Mouse (Mus musculus) G1E (cell line): Measurements from ENCODE around the gene Rfx8. TPM values are rescaled to one million over a fixed set of nuclear protein-coding genes. Genes with fewer than 3 reads are reported as not detected.

Source experiments
- ATAC-seq: 2 replicates; pipeline ENCODE4 v1.8.0; 2016; ENCODE audit warnings: mild to moderate bottlenecking; ENCODE audit not compliant: insufficient number of reproducible peaks, poor library complexity, low FRiP score, severe bottlenecking; ENCODE audit errors: extremely low read depth
- DNase-seq: peaks from one replicate; pipeline ENCODE4 v3.0.0; 2012; ENCODE audit warnings: low spot score
- H3K27me3 ChIP-seq: 2 replicates; pipeline ENCODE4 v1.6.1; 2012; ENCODE audit warnings: mild to moderate bottlenecking, low read length, inconsistent platforms; ENCODE audit not compliant: insufficient read depth
- H3K36me3 ChIP-seq: replicated peaks from 2 replicates; pipeline ENCODE3; 2012; ENCODE audit warnings: mild to moderate bottlenecking, inconsistent platforms
- H3K4me1 ChIP-seq: 2 replicates; pipeline ENCODE4 v1.6.1; 2012; ENCODE audit warnings: low read depth, low read length, inconsistent platforms, mixed read lengths; ENCODE audit not compliant: insufficient read depth
- H3K4me3 ChIP-seq: 2 replicates; pipeline ENCODE4 v1.5.1; 2012; ENCODE audit warnings: low read depth, mild to moderate bottlenecking, inconsistent platforms, low read length, moderate library complexity, mixed read lengths
- H3K9me3 ChIP-seq: replicated peaks from 2 replicates; pipeline ENCODE4 v1.6.1; 2012; ENCODE audit warnings: inconsistent platforms
- CTCF ChIP-seq: IDR thresholded peaks from 2 replicates; pipeline ENCODE4 v1.5.1; 2012; ENCODE audit warnings: low read depth, low read length, inconsistent platforms, mixed read lengths
- GATA1 ChIP-seq: IDR thresholded peaks from 2 replicates; pipeline ENCODE4 v1.6.1; 2012; ENCODE audit warnings: borderline replicate concordance, low read length, inconsistent platforms, mixed read lengths
- GATA2 ChIP-seq: IDR thresholded peaks from 2 replicates; pipeline ENCODE4 v1.6.1; 2012; ENCODE audit warnings: low read depth, low read length, inconsistent platforms, borderline replicate concordance
- POLR2AphosphoS5 ChIP-seq: IDR thresholded peaks from 2 replicates; pipeline ENCODE4 v1.6.1; 2012; ENCODE audit warnings: low read depth, low read length, inconsistent platforms; ENCODE audit not compliant: insufficient replicate concordance
- TAL1 ChIP-seq: conservative IDR thresholded peaks from 2 replicates; pipeline ENCODE4 v1.6.1; 2012; ENCODE audit warnings: low read depth, low read length, inconsistent platforms, mixed read lengths
- polyA plus RNA-seq: library from polyadenylated mRNA; stranded (reverse); fragments of >175 nt; gene quantifications from 2 replicates; pipeline ENCODE4 v1.2.3, GENCODE M21; 2012
- total RNA-seq, 2 experiments: library from RNA; stranded (forward) in 1 of 2; stranded (reverse) in 1 of 2; fragments of 200-1000 nt in 1 of 2; fragments of >200 nt in 1 of 2; fragmentation: Nextera tagmentation in 1 of 2; gene quantifications; 2 replicates each; pipeline ENCODE4 v1.2.3; 2014 to 2017

Rfx8 gene
- not detected in 2 replicates for total RNA-seq (2014; fragmentation: Nextera tagmentation)
- 0.22 TPM in 1 of 2 replicates, not detected in the other for total RNA-seq (2017)
- not detected in 2 replicates for polyA plus RNA-seq

- peaks cover 3% of the 10 kb centered on the region; the same call in 1 of the 2 replicates for H3K27me3 ChIP-seq
- DNase-seq (no peak), ATAC-seq (no peak)
- no peaks in the 10 kb centered on the region for H3K4me1 ChIP-seq
- no peak for TF ChIP-seq POLR2AphosphoS5
- TF ChIP-seq GATA1, result no peak
- no peak for TF ChIP-seq CTCF
- TF ChIP-seq TAL1, result no peak
- TF ChIP-seq GATA2, result no peak
- H3K4me3 ChIP-seq, result no peak within 1 kb of the TSS
- no peaks in the 10 kb centered on the region for H3K9me3 ChIP-seq
- no peaks in the 10 kb centered on the region for H3K36me3 ChIP-seq
Measured at GRCm38 (mm10) chr1:39720632-39721350, at the start of gene Rfx8. TSS of gene Rfx8 (minus strand) at chr1:39720997.

DNA sequence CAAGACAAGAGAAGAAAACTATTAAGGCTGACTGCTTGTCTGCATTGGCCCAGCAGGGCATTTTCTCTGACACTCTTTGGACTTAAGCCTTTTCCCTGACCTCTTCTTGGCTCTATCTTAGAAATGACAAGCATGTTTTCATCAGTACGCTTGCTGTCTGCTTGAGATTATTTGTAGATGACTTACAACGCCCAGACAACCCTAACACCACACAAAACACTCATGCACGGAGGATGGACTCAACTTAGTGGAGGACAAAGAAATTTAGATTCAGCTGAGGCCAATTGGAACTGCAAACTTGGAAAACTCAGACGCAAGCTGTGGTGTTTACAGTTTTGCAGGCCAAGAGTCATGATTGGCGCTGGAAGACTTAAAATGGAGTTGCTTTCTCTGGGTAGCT, 49.6 kb upstream of the Rfx8 start:
- Histone ChIP-seq H3K4me1 (no peaks in the 10 kb centered on the region), H3K9me3 (no peaks in the 10 kb centered on the region), H3K4me3 (no peak overlapping the region), H3K36me3 (no peaks in the 10 kb centered on the region), H3K27me3 (no peaks in the 10 kb centered on the region)
- TF ChIP-seq GATA2, result no peak
- no peak for TF ChIP-seq CTCF
- no peak for TF ChIP-seq GATA1
- no peak for TF ChIP-seq TAL1
- DNase-seq (no peak), ATAC-seq (no peak)

GRCm38 (mm10) chr1:39768017-39768416, 47.2 kb upstream of the Rfx8 start:
- H3K36me3 ChIP-seq, result no peaks in the 10 kb centered on the region
- H3K4me3 ChIP-seq, result no peak overlapping the region
- H3K27me3 ChIP-seq, result no peaks in the 10 kb centered on the region
- DNase-seq, result no peak
- ATAC-seq, result no peak
- H3K9me3 ChIP-seq, result no peaks in the 10 kb centered on the region
- TF ChIP-seq CTCF, result no peak
- no peak for TF ChIP-seq TAL1
- no peak for TF ChIP-seq GATA1
- no peak for TF ChIP-seq GATA2
- TF ChIP-seq POLR2AphosphoS5, result no peak
- no peaks in the 10 kb centered on the region for H3K4me1 ChIP-seq

- Histone ChIP-seq H3K9me3 (no peaks in the 10 kb centered on the region), H3K4me1 (no peaks in the 10 kb centered on the region), H3K36me3 (no peaks in the 10 kb centered on the region), H3K4me3 (no peak overlapping the region), H3K27me3 (peaks cover 8% of the 10 kb centered on the region)
- no peak for TF ChIP-seq GATA1
- TF ChIP-seq CTCF, result no peak
- DNase-seq (no peak), ATAC-seq (no peak)
Measured at GRCm38 (mm10) chr1:39765854-39766493, 45.2 kb upstream of the Rfx8 start.

GRCm38 (mm10) chr1:39762025-39762370, 41.2 kb upstream of the Rfx8 start:
- no peaks in the 10 kb centered on the region for H3K36me3 ChIP-seq
- no peak overlapping the region for H3K4me3 ChIP-seq
- peaks cover 8% of the 10 kb centered on the region for H3K27me3 ChIP-seq
- DNase-seq (no peak), ATAC-seq (no peak)
- H3K9me3 ChIP-seq, result no peaks in the 10 kb centered on the region
- no peaks in the 10 kb centered on the region for H3K4me1 ChIP-seq
- TF ChIP-seq TAL1 (no peak), GATA2 (no peak), GATA1 (no peak), POLR2AphosphoS5 (no peak), CTCF (no peak)

DNA sequence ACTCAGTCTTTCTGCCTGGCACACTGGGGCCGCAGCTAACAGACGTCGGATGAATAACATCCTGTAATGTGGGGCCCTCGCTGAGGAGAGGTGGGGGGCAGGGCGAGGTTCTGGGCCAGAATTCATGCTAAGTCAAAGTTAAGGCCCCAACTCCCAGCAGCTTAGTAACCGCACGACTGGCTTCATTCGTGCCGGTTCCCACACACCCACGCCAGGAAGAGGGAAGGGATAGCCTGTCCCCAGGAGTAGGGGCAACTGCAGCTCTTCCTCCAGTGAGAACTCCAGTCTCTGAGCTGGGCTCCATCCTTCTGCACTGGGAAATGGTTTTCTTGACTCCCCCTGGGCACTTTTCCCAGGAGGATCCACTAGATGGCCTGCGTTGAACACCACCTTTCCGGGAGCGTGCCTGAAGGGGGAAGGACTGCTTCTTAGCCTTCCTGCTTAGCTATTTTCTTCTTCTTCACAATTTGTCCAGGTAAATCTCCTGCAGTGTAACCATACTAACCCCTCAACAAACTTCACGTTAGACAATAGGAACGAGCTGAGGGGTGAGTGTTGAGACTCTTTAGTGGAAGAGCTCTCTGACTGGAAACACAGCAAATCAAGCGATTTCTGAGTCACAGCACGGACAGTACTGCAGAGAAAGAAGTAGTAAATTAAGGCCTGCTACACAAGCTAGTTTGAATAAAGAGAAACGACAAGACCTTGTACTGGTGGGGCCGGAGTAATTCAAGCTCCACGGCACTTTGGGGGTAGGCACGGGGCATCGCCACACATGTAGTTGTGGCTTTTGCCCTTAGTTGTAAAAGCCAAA, 40.6 kb upstream of the Rfx8 start:
- H3K4me1 ChIP-seq, result no peaks in the 10 kb centered on the region
- no peak overlapping the region for H3K4me3 ChIP-seq
- H3K27me3 ChIP-seq, result peaks cover 8% of the 10 kb centered on the region
- DNase-seq, result no peak
- TF ChIP-seq GATA1 (no peak), TAL1 (no peak), POLR2AphosphoS5 (no peak), GATA2 (no peak), CTCF (no peak)
- H3K9me3 ChIP-seq, result no peaks in the 10 kb centered on the region
- H3K36me3 ChIP-seq, result no peaks in the 10 kb centered on the region
- ATAC-seq, result no peak
